Mouse (Mus musculus) G1E (cell line): ENCODE measurements around the gene S1pr5. TPM values are rescaled to one million over a fixed set of nuclear protein-coding genes. Genes with fewer than 3 reads are reported as not detected.
A peak's percentile ranks its signal among the peaks of the same experiment; 100 is the strongest.
"Not testable (repeated sequence)": the region's sequence is repeated elsewhere in the genome, so short reads cannot be mapped to it uniquely, and the experiment has no call there.

Experiments
- ATAC-seq: 2 replicates; pipeline ENCODE4 v1.8.0; 2016; ENCODE audit warnings: mild to moderate bottlenecking; ENCODE audit not compliant: insufficient number of reproducible peaks, poor library complexity, low FRiP score, severe bottlenecking; ENCODE audit errors: extremely low read depth
- DNase-seq: peaks from one replicate; pipeline ENCODE4 v3.0.0; 2012; ENCODE audit warnings: low spot score
- H3K27me3 ChIP-seq: 2 replicates; pipeline ENCODE4 v1.6.1; 2012; ENCODE audit warnings: mild to moderate bottlenecking, low read length, inconsistent platforms; ENCODE audit not compliant: insufficient read depth
- H3K36me3 ChIP-seq: replicated peaks from 2 replicates; pipeline ENCODE3; 2012; ENCODE audit warnings: mild to moderate bottlenecking, inconsistent platforms
- H3K4me1 ChIP-seq: 2 replicates; pipeline ENCODE4 v1.6.1; 2012; ENCODE audit warnings: low read depth, low read length, inconsistent platforms, mixed read lengths; ENCODE audit not compliant: insufficient read depth
- H3K4me3 ChIP-seq: 2 replicates; pipeline ENCODE4 v1.5.1; 2012; ENCODE audit warnings: low read depth, mild to moderate bottlenecking, inconsistent platforms, low read length, moderate library complexity, mixed read lengths
- H3K9me3 ChIP-seq: replicated peaks from 2 replicates; pipeline ENCODE4 v1.6.1; 2012; ENCODE audit warnings: inconsistent platforms
- CTCF ChIP-seq: IDR thresholded peaks from 2 replicates; pipeline ENCODE4 v1.5.1; 2012; ENCODE audit warnings: low read depth, low read length, inconsistent platforms, mixed read lengths
- GATA1 ChIP-seq: IDR thresholded peaks from 2 replicates; pipeline ENCODE4 v1.6.1; 2012; ENCODE audit warnings: borderline replicate concordance, low read length, inconsistent platforms, mixed read lengths
- GATA2 ChIP-seq: IDR thresholded peaks from 2 replicates; pipeline ENCODE4 v1.6.1; 2012; ENCODE audit warnings: low read depth, low read length, inconsistent platforms, borderline replicate concordance
- POLR2AphosphoS5 ChIP-seq: IDR thresholded peaks from 2 replicates; pipeline ENCODE4 v1.6.1; 2012; ENCODE audit warnings: low read depth, low read length, inconsistent platforms; ENCODE audit not compliant: insufficient replicate concordance
- TAL1 ChIP-seq: conservative IDR thresholded peaks from 2 replicates; pipeline ENCODE4 v1.6.1; 2012; ENCODE audit warnings: low read depth, low read length, inconsistent platforms, mixed read lengths
- polyA plus RNA-seq: library from polyadenylated mRNA; stranded (reverse); fragments of >175 nt; gene quantifications from 2 replicates; pipeline ENCODE4 v1.2.3, GENCODE M21; 2012
- total RNA-seq, 2 experiments: library from RNA; stranded (forward) in 1 of 2; stranded (reverse) in 1 of 2; fragments of 200-1000 nt in 1 of 2; fragments of >200 nt in 1 of 2; fragmentation: Nextera tagmentation in 1 of 2; gene quantifications; 2 replicates each; pipeline ENCODE4 v1.2.3; 2014 to 2017

S1pr5 gene
- total and polyA plus RNA-seq, 3 experiments: 0.11 TPM; not detected in 2

DNA sequence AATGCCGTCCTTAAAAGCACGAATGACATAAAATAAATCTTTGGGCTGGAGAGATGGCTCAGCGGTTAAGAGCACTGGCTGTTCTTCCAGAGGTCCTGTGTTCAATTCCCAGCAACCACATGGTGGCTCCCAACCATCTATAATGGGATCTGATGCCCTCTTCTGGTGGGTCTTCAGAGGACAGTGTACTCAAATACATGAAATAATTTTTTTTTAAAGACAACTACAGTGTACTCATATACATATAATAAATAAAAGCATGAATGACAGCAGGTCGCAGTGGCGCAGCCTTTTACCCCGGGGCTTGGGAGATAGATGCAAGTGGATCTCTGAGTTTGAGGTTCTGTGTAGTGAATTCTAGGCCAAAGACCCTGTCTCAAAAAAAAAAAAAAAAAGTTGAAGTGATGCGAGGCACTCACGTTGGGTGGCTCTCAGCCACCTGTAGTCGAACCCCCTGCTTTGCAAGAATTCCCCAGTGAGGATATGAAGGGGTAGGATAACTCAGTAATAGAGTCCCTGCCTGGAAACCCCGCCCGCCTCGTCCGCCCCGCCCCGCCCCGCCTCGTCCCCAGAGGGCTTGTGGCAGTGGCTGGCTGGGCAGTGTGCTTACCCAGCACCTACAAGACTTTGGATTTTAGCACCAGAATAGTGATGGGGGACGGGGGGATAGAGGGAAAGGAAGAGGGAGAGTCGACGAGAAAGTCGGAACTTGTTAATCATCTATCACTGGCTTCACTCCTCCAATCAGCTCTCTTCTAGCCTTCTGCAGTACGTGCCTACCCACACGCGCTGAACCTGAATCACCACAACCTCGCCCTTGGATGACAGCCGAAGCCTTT lies 23.4 kb downstream of the S1pr5 start:
- TF ChIP-seq TAL1: no peak
- TF ChIP-seq POLR2AphosphoS5: no peak
- TF ChIP-seq GATA2: no peak
- no peak for TF ChIP-seq CTCF
- no peak for TF ChIP-seq GATA1
- ATAC-seq (no peak), DNase-seq (no peak)
- Histone ChIP-seq H3K9me3 (peaks cover 4% of the 10 kb centered on the region; the same call in 1 of the 2 replicates), H3K4me1 (peaks cover 46% of the 10 kb centered on the region), H3K27me3 (peaks cover 3% of the 10 kb centered on the region; the same call in 1 of the 2 replicates), H3K4me3 (peak overlapping the region; percentile 65), H3K36me3 (peaks cover 25% of the 10 kb centered on the region)

DNA sequence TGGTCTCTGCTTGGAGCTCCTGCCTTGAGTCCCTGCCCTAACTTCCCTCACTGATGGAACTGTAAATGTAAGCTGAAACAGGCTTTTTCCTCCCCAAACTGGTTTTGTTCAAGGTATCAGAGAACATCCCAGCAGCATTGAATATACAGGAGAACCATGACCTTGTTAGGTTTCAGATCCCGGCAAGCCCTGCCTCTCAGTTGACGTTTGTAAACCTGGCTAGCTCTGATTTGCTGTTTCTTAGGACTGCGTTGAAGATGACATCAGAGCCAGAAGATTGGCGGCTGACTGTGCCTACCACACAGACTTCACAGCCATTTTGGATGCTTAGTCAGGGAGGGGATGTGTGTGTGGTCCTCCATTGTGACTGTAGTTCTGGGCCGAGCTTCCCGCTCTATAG lies 24.3 kb downstream of the S1pr5 start:
- TF ChIP-seq GATA2 (no peak), CTCF (no peak), POLR2AphosphoS5 (no peak), TAL1 (no peak), GATA1 (no peak)
- DNase-seq: no peak
- H3K27me3 ChIP-seq: peaks cover 3% of the 10 kb centered on the region; the same call in 1 of the 2 replicates
- no peak overlapping the region for H3K4me3 ChIP-seq
- H3K36me3 ChIP-seq: peaks cover 16% of the 10 kb centered on the region
- no peak for ATAC-seq
- peaks cover 46% of the 10 kb centered on the region for H3K4me1 ChIP-seq
- peaks cover 4% of the 10 kb centered on the region; the same call in 1 of the 2 replicates for H3K9me3 ChIP-seq

DNA sequence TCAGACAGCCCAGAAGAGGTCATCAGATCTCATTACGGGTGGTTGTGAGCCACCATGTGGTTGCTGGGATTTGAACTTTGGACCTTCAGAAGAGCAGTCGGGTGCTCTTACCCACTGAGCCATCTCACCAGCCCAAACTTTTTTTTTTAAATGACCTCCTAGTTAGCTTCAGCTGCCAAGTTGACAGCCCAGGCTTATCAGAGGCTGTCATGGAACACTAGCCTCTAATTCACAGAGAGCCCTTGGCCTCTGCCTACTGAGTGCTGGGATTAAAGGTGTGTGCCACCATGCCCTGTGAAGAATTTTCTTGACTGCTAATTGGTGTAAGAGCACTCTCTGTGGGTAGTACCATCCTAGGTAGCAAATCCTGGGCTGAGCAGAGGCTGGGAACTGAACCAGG lies 24.8 kb downstream of the S1pr5 start:
- not testable (repeated sequence) for DNase-seq, H3K27me3 ChIP-seq, H3K9me3 ChIP-seq, ATAC-seq, H3K4me3 ChIP-seq
- Histone ChIP-seq H3K4me1 (peaks cover 44% of the 10 kb centered on the region), H3K36me3 (peaks cover 12% of the 10 kb centered on the region)

DNA sequence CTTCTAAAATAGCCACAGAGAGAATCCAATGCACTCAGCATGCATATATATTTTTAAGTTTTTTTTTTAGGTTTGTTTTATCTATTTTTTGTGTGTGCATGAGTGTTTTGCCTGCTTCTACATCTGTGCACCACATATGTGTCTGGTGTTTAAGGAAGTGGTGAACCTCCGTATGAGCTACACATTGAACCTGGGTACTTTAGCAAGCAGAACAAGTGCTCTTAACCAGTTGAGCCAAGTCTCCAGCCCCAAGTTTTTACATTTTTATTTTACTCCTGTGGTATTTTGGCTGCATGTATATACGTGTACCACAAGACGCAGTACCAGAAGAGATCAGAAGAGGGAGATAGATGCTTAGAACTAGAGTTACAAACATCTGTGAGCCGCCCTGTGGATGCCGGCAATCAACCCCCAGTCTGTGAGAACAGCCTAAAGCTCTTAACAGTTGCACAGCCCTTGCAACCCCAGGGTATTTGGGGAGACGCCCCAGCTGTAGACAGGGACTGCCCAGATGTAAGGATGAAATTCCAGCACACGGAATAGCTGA lies 26.8 kb downstream of the S1pr5 start:
- H3K9me3 ChIP-seq: peaks cover 4% of the 10 kb centered on the region; the same call in 1 of the 2 replicates
- H3K4me1 ChIP-seq: peaks cover 32% of the 10 kb centered on the region
- DNase-seq (peak; percentile 39), ATAC-seq (no peak)
- peaks cover 5% of the 10 kb centered on the region; the same call in 1 of the 2 replicates for H3K27me3 ChIP-seq
- peak overlapping the region; percentile 61; the same call in 1 of the 2 replicates for H3K4me3 ChIP-seq
- no peaks in the 10 kb centered on the region for H3K36me3 ChIP-seq
- no peak for TF ChIP-seq GATA1
- no peak for TF ChIP-seq GATA2
- TF ChIP-seq CTCF: no peak
- TF ChIP-seq POLR2AphosphoS5: no peak
- no peak for TF ChIP-seq TAL1

DNA sequence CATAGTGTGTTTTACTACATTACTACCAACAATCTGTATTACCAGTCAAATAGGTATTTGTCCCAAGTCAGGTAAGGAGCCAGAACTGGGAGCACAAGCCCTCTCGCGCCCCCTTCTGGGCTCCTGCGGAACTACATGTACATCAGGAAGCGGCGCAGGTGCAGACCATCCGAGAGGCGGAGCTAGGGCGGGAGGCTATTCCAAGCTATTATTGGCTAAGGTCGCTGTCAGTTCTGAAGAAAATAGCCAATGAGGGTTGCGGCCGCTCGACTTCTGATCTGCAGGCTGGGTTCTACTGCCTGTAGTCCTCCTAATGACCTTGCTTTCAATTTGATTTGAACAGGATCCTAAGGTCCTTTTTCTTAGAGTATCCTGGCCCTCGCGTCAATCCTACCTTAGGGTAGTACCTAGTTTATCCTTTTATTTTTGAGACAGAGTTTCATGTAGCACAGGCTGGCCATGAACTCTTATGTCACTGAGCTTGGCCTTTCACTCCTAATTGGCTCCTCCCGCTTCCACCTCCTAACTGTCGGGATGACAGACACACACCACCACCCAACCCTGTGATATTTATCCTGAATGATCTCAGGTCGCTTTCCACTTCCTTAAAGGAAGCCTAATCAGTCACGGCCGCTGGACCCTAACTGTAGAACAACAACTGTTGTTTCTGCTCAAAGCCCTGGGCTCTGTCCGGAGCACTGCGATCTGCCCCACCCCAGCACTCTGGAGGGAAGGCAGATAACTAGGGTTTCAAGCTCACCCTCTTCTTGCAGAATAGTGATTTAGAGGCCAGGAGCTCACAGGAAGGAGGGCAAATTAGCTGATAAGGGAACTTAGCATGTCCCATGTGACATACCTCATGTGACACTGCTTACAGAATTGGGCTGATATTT lies 27.5 kb downstream of the S1pr5 start:
- peak; percentile 95 for TF ChIP-seq CTCF
- TF ChIP-seq TAL1: no peak
- H3K36me3 ChIP-seq: no peaks in the 10 kb centered on the region
- ATAC-seq: peak; percentile 81
- H3K4me1 ChIP-seq: peaks cover 30% of the 10 kb centered on the region
- H3K9me3 ChIP-seq: peaks cover 4% of the 10 kb centered on the region; the same call in 1 of the 2 replicates
- DNase-seq: peak; percentile 87
- peaks cover 8% of the 10 kb centered on the region; the same call in 1 of the 2 replicates for H3K27me3 ChIP-seq
- peak overlapping the region; percentile 61 for H3K4me3 ChIP-seq

DNA sequence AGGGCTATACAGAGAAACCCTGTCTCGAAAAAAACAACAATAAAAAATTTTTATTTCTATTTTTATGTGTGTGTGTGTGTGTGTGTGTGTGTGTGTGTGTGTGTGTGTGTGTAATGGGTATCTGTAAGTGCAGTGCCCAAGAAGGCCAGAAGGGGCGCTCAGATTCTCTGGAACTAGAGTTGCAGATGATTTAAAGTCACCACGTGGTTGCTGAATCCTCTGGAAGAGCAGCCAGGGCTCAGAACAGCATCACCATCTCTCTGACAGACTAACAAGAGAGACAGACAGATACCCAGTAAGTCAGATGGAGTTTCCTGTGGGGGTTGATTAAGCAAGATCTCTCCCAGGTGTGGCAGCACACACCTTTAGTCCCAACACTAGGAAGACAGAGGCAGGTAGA lies 28.4 kb downstream of the S1pr5 start:
- H3K27me3 ChIP-seq: peaks cover 5% of the 10 kb centered on the region; the same call in 1 of the 2 replicates
- peaks cover 21% of the 10 kb centered on the region for H3K4me1 ChIP-seq
- no peak for DNase-seq
- H3K36me3 ChIP-seq: no peaks in the 10 kb centered on the region
- H3K9me3 ChIP-seq: peaks cover 4% of the 10 kb centered on the region; the same call in 1 of the 2 replicates
- H3K4me3 ChIP-seq: no peak overlapping the region
- no peak for ATAC-seq
- TF ChIP-seq GATA1 (no peak), CTCF (no peak), POLR2AphosphoS5 (no peak), TAL1 (no peak)
